In the genomic region with DNA sequence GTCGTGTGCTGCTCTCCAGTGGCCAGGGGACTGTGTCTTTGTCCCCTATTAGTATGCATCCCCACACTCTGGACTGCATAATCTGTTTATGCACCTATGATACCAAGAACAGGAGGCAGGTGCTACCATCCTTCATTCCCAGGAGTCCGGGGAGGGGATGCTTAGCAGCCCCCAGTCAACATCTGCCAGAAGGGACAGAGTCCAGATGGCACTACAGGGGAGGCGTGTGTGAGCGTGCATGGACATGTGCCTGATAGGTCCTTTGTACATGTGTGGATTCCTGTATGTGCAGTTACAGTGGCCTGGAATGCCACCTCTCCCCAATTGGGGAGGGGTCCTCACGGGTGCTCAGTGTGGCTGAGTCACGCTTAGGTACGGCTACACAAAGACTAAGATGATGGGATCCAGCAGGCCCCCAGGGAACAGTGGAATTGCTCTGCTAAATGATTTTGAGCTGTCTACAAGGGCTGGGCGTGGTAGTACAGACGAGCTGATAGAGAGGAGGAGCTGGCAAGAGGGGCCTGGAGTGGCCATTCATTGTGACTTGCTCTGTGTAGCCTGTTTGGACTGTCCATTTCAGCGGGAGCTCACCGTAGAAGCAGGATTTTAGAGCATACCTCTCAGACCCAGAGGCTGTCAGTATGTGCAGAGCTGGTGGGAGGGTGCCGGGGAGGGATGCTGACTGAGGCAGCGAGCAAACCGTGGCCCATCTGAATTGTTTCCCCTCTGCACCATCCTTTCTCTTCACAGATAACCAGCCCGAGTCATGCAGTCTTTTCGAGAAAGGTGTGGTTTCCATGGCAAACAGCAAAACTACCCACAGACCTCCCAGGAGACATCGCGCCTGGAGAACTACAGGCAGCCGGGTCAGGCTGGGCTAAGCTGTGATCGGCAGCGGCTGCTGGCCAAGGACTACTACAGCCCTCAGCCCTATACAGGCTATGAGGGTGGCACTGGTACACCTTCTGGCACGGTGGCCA, we compare ENCODE assay signal across 9 mouse cellular contexts. TPM values are rescaled to one million over a fixed set of nuclear protein-coding genes. Genes with fewer than 3 reads are reported as not detected.
DNase-seq lines count a peak whose midpoint lies in the region; ATAC-seq and TF ChIP-seq lines count a peak whose summit lies in the region.
"Had no signal": no experiment of that assay in that cellular context is flagged by ENCODE, and none has a peak within 500 bp of the region (broad histone marks: within the 10 kb centered on the region; RNA-seq: fewer than 3 reads in every experiment).

No protein-coding gene starts in this region.

- no peak overlapping the region for H3K4me2 ChIP-seq in heart, embryonic 12.5 days
- peak overlapping the region; percentile 26 for H3K4me2 ChIP-seq in hindbrain, embryonic 14.5 days (replicated peaks)

- 43% methylated on average over 22 of the region's 22 CpGs for WGBS in heart, embryonic 12.5 days
- WGBS in hindbrain, embryonic 14.5 days = 26% methylated on average over 22 of the region's 22 CpGs
- 55% methylated on average over 22 of the region's 22 CpGs for WGBS in midbrain, embryonic 10.5 days

- no peak for TF ChIP-seq CTCF in gastrocnemius, adult 2 months (IDR thresholded peaks at IDR 0.05)

- H3K27me3 ChIP-seq in heart, embryonic 12.5 days (replicated peaks) = no peaks in the 10 kb centered on the region
- no peaks in the 10 kb centered on the region for H3K27me3 ChIP-seq in hindbrain, embryonic 14.5 days (ENCODE audit: control insufficient read depth, insufficient read depth, low read length)
- no peaks in the 10 kb centered on the region for H3K27me3 ChIP-seq in midbrain, embryonic 10.5 days (ENCODE audit: low read depth, poor library complexity, severe bottlenecking)

- H3K4me3 ChIP-seq in heart, embryonic 12.5 days = no peak overlapping the region
- no peak overlapping the region for H3K4me3 ChIP-seq in hindbrain, embryonic 14.5 days (replicated peaks; ENCODE audit: low read length)
- H3K4me3 ChIP-seq in midbrain, embryonic 10.5 days = 0 out of 2 replicates have a peak overlapping the region, but pooled peaks have one; percentile 2
- no peak overlapping the region for H3K4me3 ChIP-seq in gastrocnemius, adult 2 months
- H3K4me3 ChIP-seq: myocyte had no signal

- intact Hi-C loops in gastrocnemius, adult 2 months (cut with DNase I) = no loop called here

- peak overlapping the region; percentile 3; the same call in 1 of the 2 replicates for H3K9ac ChIP-seq in heart, embryonic 12.5 days
- peak overlapping the region; percentile 52 for H3K9ac ChIP-seq in hindbrain, embryonic 14.5 days

- no peaks in the 10 kb centered on the region for H3K9me3 ChIP-seq in heart, embryonic 12.5 days (replicated peaks)
- H3K9me3 ChIP-seq in hindbrain, embryonic 14.5 days (ENCODE audit: control insufficient read depth, low read length) = no peaks in the 10 kb centered on the region
- H3K9me3 ChIP-seq in midbrain, embryonic 10.5 days (replicated peaks) = no peaks in the 10 kb centered on the region

- DNase-seq in heart, adult 11 months = no peak
- DNase-seq in brain, adult 2 months (ENCODE audit: low read depth, low spot score) = peak; percentile 85
- no peak for DNase-seq in hindbrain, embryonic 14.5 days (ENCODE audit: low spot score)
- DNase-seq in midbrain, embryonic 10.5 days (ENCODE audit: low spot score) = no peak
- no peak for DNase-seq in gastrocnemius, postnatal 4 days (ENCODE audit: low spot score in 2 of 2)
- no peak for DNase-seq in kidney, postnatal 25 days
- no peak for DNase-seq in gastrocnemius, adult 2 months

- peaks cover 73% of the 10 kb centered on the region for H3K4me1 ChIP-seq in heart, embryonic 12.5 days (replicated peaks)
- peaks cover 53% of the 10 kb centered on the region for H3K4me1 ChIP-seq in hindbrain, embryonic 14.5 days (replicated peaks; ENCODE audit: control insufficient read depth, insufficient read depth, low read length)
- H3K4me1 ChIP-seq in midbrain, embryonic 10.5 days = peaks cover 71% of the 10 kb centered on the region

- H3K36me3 ChIP-seq in heart, embryonic 12.5 days = peaks cover 47% of the 10 kb centered on the region
- H3K36me3 ChIP-seq in hindbrain, embryonic 14.5 days (replicated peaks; ENCODE audit: control insufficient read depth, insufficient read depth) = peaks cover 47% of the 10 kb centered on the region
- H3K36me3 ChIP-seq in midbrain, embryonic 10.5 days = peaks cover 60% of the 10 kb centered on the region

- 0 out of 2 replicates have a peak overlapping the region, but pooled peaks have one; percentile 34 for H3K27ac ChIP-seq in heart, embryonic 12.5 days (ENCODE audit: poor library complexity, severe bottlenecking)
- peak overlapping the region; percentile 86 for H3K27ac ChIP-seq in hindbrain, embryonic 14.5 days
- peak overlapping the region; percentile 75; the same call in 1 of the 2 replicates for H3K27ac ChIP-seq in midbrain, embryonic 10.5 days (replicated peaks)
- H3K27ac ChIP-seq in gastrocnemius, adult 2 months = no peak overlapping the region; the same call in 1 of the 2 replicates

- no peak for ATAC-seq in heart, embryonic 12.5 days (ENCODE audit: insufficient number of reproducible peaks, low FRiP score)
- 0 out of 2 replicates have a peak, but pooled peaks have one; percentile 3 for ATAC-seq in hindbrain, embryonic 14.5 days (ENCODE audit: low FRiP score)

RNA-seq across cellular contexts. Expression of a gene that starts 37.7 kb away (rescaled TPM):
- polyA plus RNA-seq in heart, embryonic 12.5 days (2016; fragmentation: Nextera tagmentation; extraction: Ambion mirVana) = 39.7 and 41.1 TPM in 2 replicates
- 37.3 and 40.3 TPM in 2 replicates for polyA plus RNA-seq in hindbrain, embryonic 14.5 days (2014; fragmentation: Nextera tagmentation; extraction: Ambion mirVana)
- 47.0 and 51.0 TPM in 2 replicates for polyA plus RNA-seq in midbrain, embryonic 10.5 days (2016; fragmentation: Nextera tagmentation; extraction: Ambion mirVana)
- 10 to 100 TPM; 48.6 to 53.1 TPM for total RNA-seq in gastrocnemius, postnatal 4 days (2021)
- 10 to 100 TPM; 27.5 to 43.4 TPM for total RNA-seq in gastrocnemius, adult 2 months (2021)
